Comparison of ENCODE assay signal across 8 mouse cellular contexts in genomic region chr1:55161895-55162294, GRCm38 (mm10). TPM values are rescaled to one million over a fixed set of nuclear protein-coding genes. Genes with fewer than 3 reads are reported as not detected.
DNase-seq lines count a peak whose midpoint lies in the region; ATAC-seq and TF ChIP-seq lines count a peak whose summit lies in the region.
"Had no signal": no experiment of that assay in that cellular context is flagged by ENCODE, and none has a peak within 500 bp of the region (broad histone marks: within the 10 kb centered on the region; RNA-seq: fewer than 3 reads in every experiment).

No protein-coding gene starts in this region.

- H3K4me2 ChIP-seq in lung, embryonic 14.5 days: no peak overlapping the region
- no peak overlapping the region for H3K4me2 ChIP-seq in forebrain, embryonic 11.5 days (ENCODE audit: low read depth, low read length, severe bottlenecking)
- H3K4me2 ChIP-seq: neural tube, embryonic 12.5 days had no signal

- no peak overlapping the region for H3K4me3 ChIP-seq in lung, embryonic 14.5 days (ENCODE audit: low read depth, low read length)
- no peak overlapping the region for H3K4me3 ChIP-seq in forebrain, embryonic 11.5 days (ENCODE audit: low read depth, low read length)
- H3K4me3 ChIP-seq: neural tube, embryonic 12.5 days had no signal

- no peak overlapping the region for H3K9ac ChIP-seq in lung, embryonic 14.5 days
- no peak overlapping the region for H3K9ac ChIP-seq in forebrain, embryonic 11.5 days (ENCODE audit: low read length)
- H3K9ac ChIP-seq: neural tube, embryonic 12.5 days had no signal

- no peak for ATAC-seq in lung, embryonic 14.5 days (ENCODE audit: insufficient read depth)
- ATAC-seq in forebrain, embryonic 11.5 days (replicated peaks; ENCODE audit: low FRiP score): no peak; the same call in 1 of the 2 replicates

- H3K4me1 ChIP-seq in lung, embryonic 14.5 days (ENCODE audit: insufficient read depth): no peaks in the 10 kb centered on the region
- no peaks in the 10 kb centered on the region for H3K4me1 ChIP-seq in forebrain, embryonic 11.5 days (replicated peaks; ENCODE audit: control insufficient read depth, insufficient read depth, low read length)
- H3K4me1 ChIP-seq: neural tube, embryonic 12.5 days had no signal

- no peaks in the 10 kb centered on the region for H3K9me3 ChIP-seq in lung, embryonic 14.5 days (ENCODE audit: low read depth, low read length)
- H3K9me3 ChIP-seq in forebrain, embryonic 11.5 days (ENCODE audit: control insufficient read depth, low read length): no peaks in the 10 kb centered on the region
- H3K9me3 ChIP-seq: neural tube, embryonic 12.5 days had no signal

- 79% methylated on average over 7 of the region's 7 CpGs for WGBS in lung, embryonic 14.5 days
- 73% methylated on average over 7 of the region's 7 CpGs for WGBS in forebrain, embryonic 11.5 days

- TF ChIP-seq CTCF in lung, embryonic 14.5 days (IDR thresholded peaks at IDR 0.05; ENCODE audit: low read depth): peak; percentile 45

- peak; percentile 39 for DNase-seq in lung, embryonic 14.5 days
- no peak for DNase-seq in lung, adult 18-20 months
- DNase-seq in adrenal gland, adult 2 months: peak; percentile 75
- peak; percentile 60 for DNase-seq in forebrain, embryonic 11.5 days (ENCODE audit: low spot score)
- DNase-seq in lung, postnatal 36 days: peak; percentile 10
- DNase-seq in right cerebral cortex, postnatal 10 days (ENCODE audit: low spot score in 2 of 2): no peak
- DNase-seq in layer of hippocampus, adult 9-10 months (ENCODE audit: low spot score): no peak

- H3K27ac ChIP-seq in lung, embryonic 14.5 days (ENCODE audit: low read depth): no peak overlapping the region
- no peak overlapping the region for H3K27ac ChIP-seq in forebrain, embryonic 11.5 days (ENCODE audit: low read depth, low read length)
- H3K27ac ChIP-seq: neural tube, embryonic 12.5 days had no signal

- no peaks in the 10 kb centered on the region for H3K27me3 ChIP-seq in lung, embryonic 14.5 days (ENCODE audit: insufficient read depth, low read length)
- H3K27me3 ChIP-seq in forebrain, embryonic 11.5 days (ENCODE audit: control insufficient read depth, insufficient read depth, low read length): no peaks in the 10 kb centered on the region
- H3K27me3 ChIP-seq: neural tube, embryonic 12.5 days had no signal

- peaks cover 21% of the 10 kb centered on the region for H3K36me3 ChIP-seq in lung, embryonic 14.5 days (ENCODE audit: insufficient read depth)
- H3K36me3 ChIP-seq in forebrain, embryonic 11.5 days (ENCODE audit: control insufficient read depth, insufficient read depth, low read length): no peaks in the 10 kb centered on the region

RNA-seq across cellular contexts. Expression of gene Mob4, which starts 30.9 kb away (rescaled TPM):
- 141 TPM in 2 replicates for polyA plus RNA-seq in lung, embryonic 14.5 days (2014; fragmentation: Nextera tagmentation; extraction: Ambion mirVana)
- total RNA-seq in adrenal gland, adult 2 months (2021): 100 to 1,000 TPM; 136 to 390 TPM
- polyA plus RNA-seq in adrenal gland, adult 2 months (2012; rRNA removed): 14.5 and 24.4 TPM in 2 replicates
- 133 and 163 TPM in 2 replicates for polyA plus RNA-seq in forebrain, embryonic 11.5 days (2014; fragmentation: Nextera tagmentation; extraction: Ambion mirVana)

Comparison
In these comparisons a context has a peak if more than half of its experiments do, and no peak if none do; other contexts are left out.
1. DNase-seq: peak in lung, embryonic 14.5 days (single experiment), adrenal gland, adult 2 months (single experiment), forebrain, embryonic 11.5 days (single experiment) and lung, postnatal 36 days (single experiment); none in lung, adult 18-20 months (0 of 2), right cerebral cortex, postnatal 10 days (0 of 2) and layer of hippocampus, adult 9-10 months (single experiment).